Mouse (Mus musculus) hindbrain, embryonic 12.5 days (tissue): ENCODE data around the gene Celsr1. TPM values are rescaled to one million over a fixed set of nuclear protein-coding genes. Genes with fewer than 3 reads are reported as not detected.
A peak's percentile ranks its signal among the peaks of the same experiment; 100 is the strongest.
"Not testable (repeated sequence)": the region's sequence is repeated elsewhere in the genome, so short reads cannot be mapped to it uniquely, and the experiment has no call there.

ENCODE experiments used
- ATAC-seq: fragments of 200-750 bp; cut with Nextera tagmentation; 2 replicates; pipeline ENCODE4 v1.8.0; 2017; ENCODE audit warnings: moderate TSS enrichment; ENCODE audit not compliant: low FRiP score
- H3K27ac ChIP-seq: fragments of 300-500 bp; sonication (generic); 2 replicates; pipeline ENCODE4 v1.5.1; 2016; ENCODE audit warnings: mild to moderate bottlenecking
- H3K27me3 ChIP-seq: fragments of 300-500 bp; sonication (generic); 2 replicates; pipeline ENCODE4 v1.6.1; 2016; ENCODE audit warnings: mild to moderate bottlenecking
- H3K36me3 ChIP-seq: fragments of 300-500 bp; sonication (generic); 2 replicates; pipeline ENCODE4 v1.6.1; 2016; ENCODE audit warnings: mild to moderate bottlenecking
- H3K4me1 ChIP-seq: fragments of 300-500 bp; sonication (generic); 2 replicates; pipeline ENCODE4 v1.6.1; 2016
- H3K4me2 ChIP-seq: fragments of 300-500 bp; sonication (generic); replicated peaks from 2 replicates; pipeline ENCODE4 v1.6.1; 2016; ENCODE audit warnings: mild to moderate bottlenecking
- H3K4me3 ChIP-seq: fragments of 300-500 bp; sonication (generic); 2 replicates; pipeline ENCODE4 v1.5.1; 2016; ENCODE audit warnings: mild to moderate bottlenecking
- H3K9ac ChIP-seq: fragments of 300-500 bp; sonication (generic); 2 replicates; pipeline ENCODE4 v1.6.1; 2016; ENCODE audit warnings: mild to moderate bottlenecking, moderate library complexity
- H3K9me3 ChIP-seq: fragments of 300-500 bp; sonication (generic); replicated peaks from 2 replicates; pipeline ENCODE4 v1.6.1; 2016; ENCODE audit warnings: mild to moderate bottlenecking
- WGBS: fragments of 180-500 bp; shearing (Covaris S2); methylation state at CpG from one replicate; pipeline ENCODE4 v1.1.7; 2016; 5-methylcytosine and 5-hydroxymethylcytosine counted together
- polyA plus RNA-seq: library from polyadenylated mRNA; unstranded; fragments of >200 nt; fragmentation: Nextera tagmentation; extraction: Ambion mirVana; gene quantifications from 2 replicates; pipeline ENCODE4 v1.2.1, GENCODE M21; 2016

The Celsr1 gene
- polyA plus RNA-seq, 1 experiment from 2014 or later, result 4.3 TPM

DNA sequence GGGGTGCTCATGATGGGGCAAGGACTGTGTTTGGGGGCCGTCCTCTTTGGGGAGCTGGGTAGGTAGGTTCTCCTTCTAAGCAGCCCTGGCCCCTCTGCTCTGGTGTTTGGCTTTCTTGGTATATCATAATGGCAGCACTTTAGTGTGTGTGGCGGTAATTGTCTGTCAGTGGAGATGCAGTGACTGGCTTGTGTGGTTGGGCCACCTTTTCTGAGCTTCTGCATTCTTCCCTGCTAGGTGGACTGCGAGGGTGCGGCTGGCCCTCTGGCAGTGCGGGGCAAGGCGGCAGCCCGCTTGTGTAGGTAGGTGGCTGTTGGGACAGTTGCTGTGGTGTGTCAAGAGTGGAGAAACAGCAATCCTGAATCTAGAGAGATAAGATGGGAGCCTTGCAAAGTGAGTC is 27.6 kb upstream of the Celsr1 start:
- H3K4me1 ChIP-seq, result peaks cover 45% of the 10 kb centered on the region
- H3K4me3 ChIP-seq, result no peak overlapping the region
- H3K27ac ChIP-seq, result no peak overlapping the region
- peak overlapping the region; percentile 66 for H3K4me2 ChIP-seq
- ATAC-seq, result no peak
- H3K36me3 ChIP-seq, result 0 out of 2 replicates have a peak, but pooled peaks cover 4% of the 10 kb centered on the region
- no peaks in the 10 kb centered on the region for H3K9me3 ChIP-seq
- 93% methylated on average over 7 of the region's 7 CpGs for WGBS
- 0 out of 2 replicates have a peak overlapping the region, but pooled peaks have one; percentile 1 for H3K9ac ChIP-seq
- H3K27me3 ChIP-seq, result no peaks in the 10 kb centered on the region

DNA sequence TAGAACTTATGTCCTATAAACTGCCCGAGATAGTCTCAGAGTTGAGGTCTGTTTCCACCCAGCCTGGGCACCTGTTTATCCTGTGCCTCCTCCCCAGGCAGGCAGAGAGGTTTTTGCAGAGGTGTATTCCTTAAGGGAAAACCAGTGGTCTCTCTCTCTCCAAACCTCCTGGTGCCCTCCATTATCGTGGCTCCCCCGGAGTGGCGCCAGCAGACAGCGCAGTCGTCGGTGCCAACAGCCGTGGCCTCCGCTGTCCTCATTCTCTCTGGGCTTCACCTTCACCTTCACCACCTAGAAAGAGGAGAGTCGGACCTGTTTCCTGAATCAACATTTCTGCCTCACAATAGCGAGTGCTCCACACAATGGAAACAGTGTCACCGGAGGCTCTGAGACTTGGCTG is 27.0 kb upstream of the Celsr1 start:
- H3K4me1 ChIP-seq, result peaks cover 45% of the 10 kb centered on the region
- no peak for ATAC-seq
- H3K27me3 ChIP-seq, result no peaks in the 10 kb centered on the region
- peak overlapping the region; percentile 66 for H3K4me2 ChIP-seq
- H3K36me3 ChIP-seq, result no peaks in the 10 kb centered on the region
- no peak overlapping the region for H3K27ac ChIP-seq
- H3K9me3 ChIP-seq, result no peaks in the 10 kb centered on the region
- 84% methylated on average over 12 of the region's 12 CpGs for WGBS
- H3K9ac ChIP-seq, result 0 out of 2 replicates have a peak overlapping the region, but pooled peaks have one; percentile 13
- no peak overlapping the region for H3K4me3 ChIP-seq

DNA sequence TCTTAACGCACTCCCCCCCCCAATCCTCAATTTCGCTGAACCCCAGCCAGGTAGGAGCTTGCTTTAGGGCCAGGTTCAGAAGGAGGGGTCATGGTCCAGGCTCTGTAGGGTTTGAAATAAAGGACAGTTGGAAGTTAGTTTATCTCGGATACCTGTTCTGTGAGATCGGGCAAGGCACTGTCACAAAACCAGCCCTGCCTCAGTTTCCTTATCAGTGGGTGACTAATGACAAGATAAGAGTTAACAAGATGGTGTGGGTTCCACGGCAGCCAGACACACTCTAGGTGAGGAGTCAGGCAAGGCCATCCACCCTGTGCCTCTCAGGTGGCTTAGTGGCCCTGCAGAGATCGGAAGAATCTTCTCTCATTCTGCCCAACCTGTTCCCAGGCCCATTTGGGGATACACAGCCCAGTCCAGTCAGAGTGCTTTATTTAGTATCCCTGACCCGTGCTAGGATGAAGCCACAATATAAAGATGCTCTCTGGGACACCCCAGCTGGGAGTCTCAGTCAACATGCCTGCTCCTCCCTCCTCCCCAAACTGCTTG is 26.3 kb upstream of the Celsr1 start:
- ATAC-seq, result no peak
- peak overlapping the region; percentile 88 for H3K9ac ChIP-seq
- no peaks in the 10 kb centered on the region for H3K9me3 ChIP-seq
- peak overlapping the region; percentile 86 for H3K4me3 ChIP-seq
- H3K4me2 ChIP-seq, result peak overlapping the region; percentile 66
- H3K27me3 ChIP-seq, result no peaks in the 10 kb centered on the region
- 76% methylated on average over 7 of the region's 7 CpGs for WGBS
- H3K4me1 ChIP-seq, result peaks cover 45% of the 10 kb centered on the region
- no peaks in the 10 kb centered on the region for H3K36me3 ChIP-seq
- no peak overlapping the region for H3K27ac ChIP-seq

DNA sequence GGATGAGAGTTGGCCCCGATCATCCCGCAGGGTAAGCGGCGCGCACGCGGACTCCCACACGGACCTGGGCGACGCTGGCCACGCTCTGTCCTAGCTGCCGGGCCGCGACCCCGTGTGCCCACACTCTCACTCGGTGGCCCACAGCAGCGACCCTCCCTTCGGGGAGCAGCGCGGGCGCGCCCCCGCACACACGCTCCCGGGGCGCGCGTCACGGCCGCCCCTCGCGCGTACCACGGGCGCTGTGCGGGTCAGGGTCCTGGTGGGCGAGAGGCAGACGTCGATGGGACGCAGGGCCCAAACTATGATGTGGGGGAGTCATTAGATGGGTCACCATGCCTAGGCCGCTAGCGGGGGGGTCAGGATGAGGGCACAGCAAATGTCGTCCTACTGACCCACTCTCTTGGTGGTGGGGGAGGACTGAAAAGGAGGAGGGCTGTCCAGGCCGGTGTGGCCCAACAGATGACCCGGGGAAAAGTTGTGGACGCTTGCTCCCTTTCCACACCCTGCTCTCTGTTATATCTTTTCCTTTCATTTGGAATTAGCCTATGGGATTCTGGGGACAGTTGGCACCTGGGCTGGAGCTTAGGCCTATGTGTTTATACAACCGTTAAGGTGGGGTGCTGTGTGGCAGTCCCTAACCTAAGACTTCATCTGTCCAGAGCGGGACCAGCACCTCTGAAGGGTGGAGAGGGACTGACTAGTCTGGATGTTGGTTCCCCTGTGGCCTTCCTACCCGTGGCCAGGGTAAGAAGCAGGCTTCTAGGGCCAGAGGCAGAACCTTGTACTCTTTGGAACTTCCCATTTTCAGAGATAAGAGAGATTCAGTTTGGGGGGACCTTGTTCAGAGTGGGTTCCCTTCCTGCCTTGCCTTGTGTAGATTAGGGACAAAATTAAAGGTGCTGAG is 25.6 kb upstream of the Celsr1 start:
- peak overlapping the region; percentile 66 for H3K4me2 ChIP-seq
- peak; percentile 71 for ATAC-seq
- H3K4me1 ChIP-seq, result peaks cover 45% of the 10 kb centered on the region

DNA sequence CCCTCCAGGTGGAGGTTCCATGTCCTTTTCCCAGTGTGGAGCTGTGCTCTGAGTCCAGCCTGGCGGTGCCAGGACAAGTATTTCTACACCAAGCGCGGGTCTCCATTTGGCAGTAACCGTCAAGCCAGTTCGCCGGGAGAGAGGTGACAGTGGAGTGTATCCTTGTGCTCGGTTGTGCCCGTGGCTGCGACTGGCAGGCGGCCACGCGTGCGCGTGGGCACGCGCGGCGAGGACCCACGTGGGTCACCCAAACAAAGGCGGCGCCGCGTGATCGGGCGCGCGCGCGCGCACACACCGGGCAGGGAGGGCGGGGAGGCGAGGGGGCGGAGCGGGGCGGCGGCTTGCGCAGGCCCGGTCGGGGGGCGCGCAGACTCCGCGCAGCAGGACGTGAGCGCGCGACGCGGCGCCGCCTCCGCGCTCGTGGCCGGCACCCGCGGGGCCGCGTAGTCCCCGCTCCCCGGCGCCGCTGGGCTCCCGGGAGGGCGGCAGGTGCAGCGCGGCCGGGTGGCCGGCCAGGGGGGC is 24.9 kb upstream of the Celsr1 start:
- peak overlapping the region; percentile 88 for H3K9ac ChIP-seq
- peaks cover 45% of the 10 kb centered on the region for H3K4me1 ChIP-seq
- H3K4me3 ChIP-seq, result peak overlapping the region; percentile 86
- H3K9me3 ChIP-seq, result no peaks in the 10 kb centered on the region
- H3K4me2 ChIP-seq, result peak overlapping the region; percentile 66
- no peaks in the 10 kb centered on the region for H3K36me3 ChIP-seq
- peak; percentile 75 for ATAC-seq
- WGBS, result under 1% methylated on average over 49 of the region's 70 CpGs
- no peaks in the 10 kb centered on the region for H3K27me3 ChIP-seq
- peak overlapping the region; percentile 89 for H3K27ac ChIP-seq

More for the DNA sequence above, 25.6 kb upstream of the Celsr1 start:
- Histone ChIP-seq H3K9ac (peak overlapping the region; percentile 88), H3K4me3 (peak overlapping the region; percentile 86), H3K27ac (peak overlapping the region; percentile 89), H3K36me3 (no peaks in the 10 kb centered on the region), H3K9me3 (no peaks in the 10 kb centered on the region), H3K27me3 (no peaks in the 10 kb centered on the region)
- 2% methylated on average over 40 of the region's 49 CpGs for WGBS

- Histone ChIP-seq H3K4me3 (peak overlapping the region; percentile 86), H3K4me2 (peak overlapping the region; percentile 66), H3K9ac (peak overlapping the region; percentile 88), H3K27me3 (no peaks in the 10 kb centered on the region), H3K9me3 (no peaks in the 10 kb centered on the region), H3K27ac (peak overlapping the region; percentile 89), H3K4me1 (peaks cover 43% of the 10 kb centered on the region), H3K36me3 (no peaks in the 10 kb centered on the region)
- ATAC-seq, result peak; percentile 40; the same call in 1 of the 2 replicates
- WGBS, result 9% methylated on average over 7 of the region's 7 CpGs
These were observed 24.3 kb upstream of the Celsr1 start for GRCm38 (mm10) chr15:86057908-86058307.

GRCm38 (mm10) chr15:86057413-86057812 is 23.8 kb upstream of the Celsr1 start, which contains the start of gene Gramd4:
Gramd4 (plus strand) TSS chr15:86057695.
- H3K27me3 ChIP-seq, result no peaks in the 10 kb centered on the region
- H3K27ac ChIP-seq, result peak within 1 kb of the TSS; percentile 89
- ATAC-seq, result no peak
- H3K9me3 ChIP-seq, result no peaks in the 10 kb centered on the region
- peak within 1 kb of the TSS; percentile 86 for H3K4me3 ChIP-seq
- H3K4me2 ChIP-seq, result peak within 1 kb of the TSS; percentile 66
- no peaks in the 10 kb centered on the region for H3K36me3 ChIP-seq
- 44% methylated on average over 6 of the region's 6 CpGs for WGBS
- peaks cover 39% of the 10 kb centered on the region for H3K4me1 ChIP-seq
- peak within 1 kb of the TSS; percentile 88 for H3K9ac ChIP-seq

DNA sequence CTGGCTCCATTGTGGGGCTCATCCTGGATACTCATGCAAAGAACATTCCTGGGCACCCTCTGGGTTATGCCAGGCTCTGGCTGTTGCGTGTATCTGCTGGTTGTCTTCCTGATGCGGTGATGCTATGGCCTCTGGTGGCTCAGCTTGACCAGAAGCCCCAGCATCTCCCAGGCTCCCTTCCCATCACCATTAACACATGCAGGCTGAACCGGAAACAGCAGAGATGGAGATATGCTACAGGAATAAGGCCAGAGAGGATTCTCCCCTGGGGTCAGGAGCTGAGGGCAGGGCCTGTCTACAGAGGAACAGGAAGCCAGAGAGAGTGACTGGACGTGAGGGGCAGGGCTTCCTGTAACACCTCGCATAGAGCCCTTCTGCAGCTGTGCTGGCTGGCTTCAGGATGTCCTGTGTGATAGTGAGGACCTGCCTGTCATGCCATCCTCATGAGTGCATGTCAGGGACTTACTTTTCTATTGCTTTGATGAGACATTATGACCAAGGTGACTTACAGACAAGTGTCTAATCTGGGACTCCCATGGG is 22.7 kb upstream of the Celsr1 start:
- H3K36me3 ChIP-seq, result no peaks in the 10 kb centered on the region
- no peak for ATAC-seq
- no peaks in the 10 kb centered on the region for H3K27me3 ChIP-seq
- 78% methylated on average over 5 of the region's 5 CpGs for WGBS
- no peak overlapping the region for H3K4me3 ChIP-seq
- H3K4me2 ChIP-seq, result no peak overlapping the region
- H3K4me1 ChIP-seq, result peaks cover 32% of the 10 kb centered on the region
- H3K9me3 ChIP-seq, result no peaks in the 10 kb centered on the region
- H3K9ac ChIP-seq, result no peak overlapping the region
- H3K27ac ChIP-seq, result no peak overlapping the region

- not testable (repeated sequence) for H3K27me3 ChIP-seq, H3K27ac ChIP-seq, H3K4me2 ChIP-seq, H3K4me3 ChIP-seq, H3K36me3 ChIP-seq, ATAC-seq, H3K9me3 ChIP-seq, H3K9ac ChIP-seq
- H3K4me1 ChIP-seq, result peaks cover 18% of the 10 kb centered on the region
- 79% methylated on average over 3 of the region's 3 CpGs for WGBS
These were observed 21.3 kb upstream of the Celsr1 start for GRCm38 (mm10) chr15:86054861-86055260.

DNA sequence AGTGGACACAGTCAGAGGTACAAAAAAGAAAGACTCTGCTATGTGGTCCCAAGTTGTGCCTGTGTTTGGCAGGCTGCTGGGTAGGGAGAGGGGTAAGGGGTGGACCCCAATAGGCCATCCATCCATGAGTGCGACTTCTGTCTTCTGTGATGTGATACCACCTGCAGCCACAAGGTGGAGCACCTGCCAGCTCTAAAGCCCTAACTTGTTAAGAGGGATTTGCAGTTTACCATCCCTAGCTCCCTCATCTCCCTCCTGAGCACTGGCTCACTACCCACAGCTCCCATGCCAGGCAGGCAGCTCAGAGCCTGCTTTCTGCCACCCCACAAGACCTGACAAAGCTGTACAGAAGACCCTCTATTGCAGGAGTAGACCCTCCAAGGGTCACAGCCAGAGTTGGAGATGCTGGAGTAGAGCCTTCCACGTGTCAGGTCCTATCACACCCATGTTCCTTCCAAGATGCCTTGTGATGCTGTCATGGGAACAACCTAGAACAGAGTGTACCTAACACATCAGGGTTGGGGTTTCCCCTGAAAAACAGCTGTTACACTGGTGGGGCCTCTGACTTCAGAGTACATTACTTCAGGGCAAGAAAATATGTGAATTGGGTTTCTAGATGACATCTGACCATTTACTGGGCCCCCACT is 20.4 kb upstream of the Celsr1 start:
- no peak; the same call in 1 of the 2 replicates for ATAC-seq
- no peaks in the 10 kb centered on the region for H3K9me3 ChIP-seq
- H3K9ac ChIP-seq, result no peak overlapping the region
- peaks cover 11% of the 10 kb centered on the region for H3K4me1 ChIP-seq
- H3K27ac ChIP-seq, result no peak overlapping the region
- H3K4me2 ChIP-seq, result no peak overlapping the region
- no peak overlapping the region for H3K4me3 ChIP-seq
- H3K27me3 ChIP-seq, result no peaks in the 10 kb centered on the region
- no peaks in the 10 kb centered on the region for H3K36me3 ChIP-seq
- WGBS, result 37% methylated on average over 2 of the region's 2 CpGs

DNA sequence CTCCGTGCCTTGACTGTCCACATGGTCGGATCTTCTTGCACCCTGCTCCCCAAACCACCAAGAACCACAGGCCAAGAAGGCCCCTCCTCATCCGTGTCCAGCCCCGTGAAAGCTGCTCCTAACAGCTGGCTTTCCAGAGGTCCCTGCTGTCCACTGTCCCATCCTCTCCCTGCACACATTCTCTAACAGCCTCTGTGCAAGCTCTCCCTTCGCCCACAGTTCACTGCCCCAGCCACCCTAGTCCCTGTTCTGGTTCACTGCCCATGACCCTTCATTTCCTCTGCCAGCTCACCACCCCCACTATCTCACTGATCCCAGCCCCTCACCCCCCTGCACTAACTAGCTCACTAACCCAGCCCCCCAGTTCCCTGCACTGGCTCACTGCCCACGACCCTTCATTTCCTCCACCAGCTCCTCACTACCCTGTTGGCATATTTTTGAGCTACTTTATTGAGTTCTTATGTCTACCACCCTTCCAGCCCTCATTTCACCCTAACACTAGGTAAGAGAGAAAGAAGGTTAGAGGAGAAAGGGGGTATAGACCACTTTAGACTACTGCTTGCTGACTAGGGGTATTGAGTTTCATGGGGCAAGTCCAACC is 18.4 kb upstream of the Celsr1 start:
- H3K4me2 ChIP-seq, result no peak overlapping the region
- H3K27ac ChIP-seq, result no peak overlapping the region
- no peaks in the 10 kb centered on the region for H3K36me3 ChIP-seq
- 66% methylated on average over 6 of the region's 6 CpGs for WGBS
- no peaks in the 10 kb centered on the region for H3K9me3 ChIP-seq
- H3K9ac ChIP-seq, result no peak overlapping the region
- no peaks in the 10 kb centered on the region for H3K27me3 ChIP-seq
- H3K4me3 ChIP-seq, result no peak overlapping the region
- H3K4me1 ChIP-seq, result no peaks in the 10 kb centered on the region; the same call in 1 of the 2 replicates
- ATAC-seq, result no peak
